Mouse (Mus musculus): Measurements from ENCODE around the gene Clock. TPM values are rescaled to one million over a fixed set of nuclear protein-coding genes. Genes with fewer than 3 reads are reported as not detected.

Gene Clock
- 13.0 and 13.9 TPM in 2 replicates for polyA plus RNA-seq (2015; fragmentation: Nextera tagmentation; extraction: Ambion mirVana)

GRCm38 (mm10) chr5:76304452-76305341 lies at the start of gene Clock:
Clock (minus strand) TSS chr5:76304792.
- Histone ChIP-seq H3K4me1 (replicated peaks) (peaks cover 34% of the 10 kb centered on the region), H3K4me2 (replicated peaks) (peak within 1 kb of the TSS; percentile 83), H3K27me3 (peaks cover 3% of the 10 kb centered on the region; the same call in 1 of the 2 replicates), H3K36me3 (no peaks in the 10 kb centered on the region), H3K4me3 (replicated peaks) (peak within 1 kb of the TSS; percentile 96), H3K9ac (replicated peaks) (peak within 1 kb of the TSS; percentile 95), H3K27ac (peak within 1 kb of the TSS; percentile 98), H3K9me3 (no peaks in the 10 kb centered on the region)
- ATAC-seq: peak; percentile 91
- WGBS: 0% methylated on average over 89 of the region's 104 CpGs

GRCm38 (mm10) chr5:76351953-76352611 lies 47.5 kb upstream of the Clock start:
- ATAC-seq: no peak
- 38% methylated on average over 7 of the region's 7 CpGs for WGBS
- no peak overlapping the region for H3K4me2 ChIP-seq (replicated peaks)
- no peaks in the 10 kb centered on the region for H3K36me3 ChIP-seq
- no peak overlapping the region for H3K9ac ChIP-seq (replicated peaks)
- no peaks in the 10 kb centered on the region for H3K4me1 ChIP-seq (replicated peaks)
- no peak overlapping the region for H3K4me3 ChIP-seq (replicated peaks)
- H3K9me3 ChIP-seq: no peaks in the 10 kb centered on the region
- no peaks in the 10 kb centered on the region for H3K27me3 ChIP-seq
- H3K27ac ChIP-seq: 0 out of 2 replicates have a peak overlapping the region, but pooled peaks have one; percentile 5

- Histone ChIP-seq H3K9me3 (no peaks in the 10 kb centered on the region), H3K4me1 (replicated peaks) (no peaks in the 10 kb centered on the region), H3K9ac (replicated peaks) (no peak overlapping the region), H3K27me3 (no peaks in the 10 kb centered on the region), H3K4me2 (replicated peaks) (no peak overlapping the region), H3K36me3 (no peaks in the 10 kb centered on the region), H3K27ac (no peak overlapping the region), H3K4me3 (replicated peaks) (no peak overlapping the region)
- ATAC-seq: no peak
- 91% methylated on average over 5 of the region's 5 CpGs for WGBS
Observed at GRCm38 (mm10) chr5:76351537-76351936, 46.9 kb upstream of the Clock start.

GRCm38 (mm10) chr5:76346137-76346536 lies 41.5 kb upstream of the Clock start:
- no peak overlapping the region for H3K9ac ChIP-seq (replicated peaks)
- no peaks in the 10 kb centered on the region for H3K36me3 ChIP-seq
- no peaks in the 10 kb centered on the region for H3K27me3 ChIP-seq
- no peaks in the 10 kb centered on the region for H3K4me1 ChIP-seq (replicated peaks)
- H3K4me2 ChIP-seq (replicated peaks): no peak overlapping the region
- no peak overlapping the region for H3K27ac ChIP-seq
- no peaks in the 10 kb centered on the region for H3K9me3 ChIP-seq
- no peak overlapping the region for H3K4me3 ChIP-seq (replicated peaks)
- no peak for ATAC-seq
- 58% methylated on average over 2 of the region's 2 CpGs for WGBS

- no peak for ATAC-seq
- Histone ChIP-seq H3K27me3 (no peaks in the 10 kb centered on the region), H3K4me3 (replicated peaks) (no peak overlapping the region), H3K9ac (replicated peaks) (no peak overlapping the region), H3K9me3 (no peaks in the 10 kb centered on the region), H3K36me3 (no peaks in the 10 kb centered on the region), H3K4me2 (replicated peaks) (no peak overlapping the region), H3K4me1 (replicated peaks) (no peaks in the 10 kb centered on the region), H3K27ac (no peak overlapping the region)
- 86% methylated on average over 2 of the region's 2 CpGs for WGBS
Observed at GRCm38 (mm10) chr5:76340931-76341330, 36.3 kb upstream of the Clock start.

GRCm38 (mm10) chr5:76337100-76337499 lies 32.5 kb upstream of the Clock start:
- 87% methylated on average over 8 of the region's 8 CpGs for WGBS
- H3K4me1 ChIP-seq (replicated peaks): no peaks in the 10 kb centered on the region
- H3K36me3 ChIP-seq: no peaks in the 10 kb centered on the region
- H3K27me3 ChIP-seq: no peaks in the 10 kb centered on the region
- H3K4me3 ChIP-seq (replicated peaks): no peak overlapping the region
- no peaks in the 10 kb centered on the region for H3K9me3 ChIP-seq
- ATAC-seq: no peak
- H3K4me2 ChIP-seq (replicated peaks): no peak overlapping the region
- no peak overlapping the region for H3K9ac ChIP-seq (replicated peaks)
- H3K27ac ChIP-seq: no peak overlapping the region

GRCm38 (mm10) chr5:76333833-76334232 lies 29.2 kb upstream of the Clock start:
- Histone ChIP-seq H3K4me2 (replicated peaks) (no peak overlapping the region), H3K27ac (no peak overlapping the region), H3K27me3 (no peaks in the 10 kb centered on the region), H3K9ac (replicated peaks) (no peak overlapping the region), H3K4me3 (replicated peaks) (no peak overlapping the region), H3K9me3 (no peaks in the 10 kb centered on the region), H3K36me3 (no peaks in the 10 kb centered on the region), H3K4me1 (replicated peaks) (no peaks in the 10 kb centered on the region)
- no peak for ATAC-seq
- WGBS: 42% methylated on average over 4 of the region's 4 CpGs

- Histone ChIP-seq H3K4me2 (replicated peaks) (no peak within 1 kb of the TSS), H3K4me1 (replicated peaks) (no peaks in the 10 kb centered on the region)
Observed at GRCm38 (mm10) chr5:76330953-76331352, 26.4 kb upstream of the Clock start, which contains the start of gene Pdcl2. Pdcl2 (minus strand) TSS chr5:76331156.

GRCm38 (mm10) chr5:76327296-76327695 lies 22.7 kb upstream of the Clock start:
- no peak overlapping the region for H3K4me3 ChIP-seq (replicated peaks)
- no peak overlapping the region for H3K4me2 ChIP-seq (replicated peaks)
- H3K27me3 ChIP-seq: no peaks in the 10 kb centered on the region
- H3K9ac ChIP-seq (replicated peaks): no peak overlapping the region
- 65% methylated on average over 2 of the region's 2 CpGs for WGBS
- H3K27ac ChIP-seq: no peak overlapping the region
- no peaks in the 10 kb centered on the region for H3K4me1 ChIP-seq (replicated peaks)
- ATAC-seq: no peak
- H3K36me3 ChIP-seq: no peaks in the 10 kb centered on the region
- H3K9me3 ChIP-seq: no peaks in the 10 kb centered on the region

More at GRCm38 (mm10) chr5:76330953-76331352, 26.4 kb upstream of the Clock start, which contains the start of gene Pdcl2:
- Histone ChIP-seq H3K27me3 (no peaks in the 10 kb centered on the region), H3K9ac (replicated peaks) (no peak within 1 kb of the TSS), H3K9me3 (no peaks in the 10 kb centered on the region), H3K27ac (no peak within 1 kb of the TSS), H3K4me3 (replicated peaks) (no peak within 1 kb of the TSS), H3K36me3 (no peaks in the 10 kb centered on the region)
- ATAC-seq: no peak
- 90% methylated on average over 7 of the region's 7 CpGs for WGBS

- WGBS: 94% methylated on average over 4 of the region's 4 CpGs
- no peak overlapping the region for H3K27ac ChIP-seq
- H3K4me3 ChIP-seq (replicated peaks): no peak overlapping the region
- no peaks in the 10 kb centered on the region for H3K27me3 ChIP-seq
- H3K4me1 ChIP-seq (replicated peaks): 0 out of 2 replicates have a peak, but pooled peaks cover 8% of the 10 kb centered on the region
- H3K36me3 ChIP-seq: no peaks in the 10 kb centered on the region
- no peaks in the 10 kb centered on the region for H3K9me3 ChIP-seq
- no peak overlapping the region for H3K9ac ChIP-seq (replicated peaks)
- ATAC-seq: no peak
- no peak overlapping the region for H3K4me2 ChIP-seq (replicated peaks)
Observed at GRCm38 (mm10) chr5:76325113-76325512, 20.5 kb upstream of the Clock start.

GRCm38 (mm10) chr5:76321249-76322196 lies 16.9 kb upstream of the Clock start:
- no peaks in the 10 kb centered on the region for H3K27me3 ChIP-seq
- 16% methylated on average over 11 of the region's 11 CpGs for WGBS
- no peak overlapping the region for H3K9ac ChIP-seq (replicated peaks)
- no peaks in the 10 kb centered on the region for H3K9me3 ChIP-seq
- no peak for ATAC-seq
- H3K4me3 ChIP-seq (replicated peaks): no peak overlapping the region
- no peak overlapping the region for H3K4me2 ChIP-seq (replicated peaks)
- H3K4me1 ChIP-seq (replicated peaks): 0 out of 2 replicates have a peak, but pooled peaks cover 8% of the 10 kb centered on the region
- no peaks in the 10 kb centered on the region for H3K36me3 ChIP-seq
- H3K27ac ChIP-seq: no peak overlapping the region

Data from midbrain, embryonic 13.5 days (tissue).